Mouse (Mus musculus) midbrain, embryonic 16.5 days (tissue): ENCODE results near the gene Olfr805. TPM values are rescaled to one million over a fixed set of nuclear protein-coding genes. Genes with fewer than 3 reads are reported as not detected.

Experiments
- ATAC-seq: fragments of 200-750 bp; cut with Nextera tagmentation; 2 replicates; pipeline ENCODE4 v1.8.0; 2017; ENCODE audit warnings: moderate TSS enrichment
- H3K27ac ChIP-seq: fragments of 300-500 bp; sonication (generic); 2 replicates; pipeline ENCODE4 v1.5.1; 2014; ENCODE audit warnings: mild to moderate bottlenecking, low read length, mixed read lengths
- H3K27me3 ChIP-seq: fragments of 300-500 bp; sonication (generic); 2 replicates; pipeline ENCODE4 v1.6.1; 2014; ENCODE audit warnings: low read depth, low read length, mixed read lengths; ENCODE audit not compliant: control insufficient read depth, insufficient read depth
- H3K36me3 ChIP-seq: fragments of 300-500 bp; sonication (generic); 2 replicates; pipeline ENCODE4 v1.6.1; 2014; ENCODE audit warnings: mild to moderate bottlenecking, low read length, moderate library complexity, mixed read lengths; ENCODE audit not compliant: control insufficient read depth, insufficient read depth
- H3K4me1 ChIP-seq: fragments of 300-500 bp; sonication (generic); 2 replicates; pipeline ENCODE4 v1.6.1; 2014; ENCODE audit warnings: mild to moderate bottlenecking, low read length, mixed read lengths; ENCODE audit not compliant: control insufficient read depth, insufficient read depth
- H3K4me2 ChIP-seq: fragments of 300-500 bp; sonication (generic); 2 replicates; pipeline ENCODE4 v1.6.1; 2014; ENCODE audit warnings: mild to moderate bottlenecking, low read length, mixed read lengths
- H3K4me3 ChIP-seq: fragments of 300-500 bp; sonication (generic); 2 replicates; pipeline ENCODE4 v1.5.1; 2014; ENCODE audit warnings: low read depth, mild to moderate bottlenecking, low read length, moderate library complexity, mixed read lengths
- H3K9ac ChIP-seq: fragments of 300-500 bp; sonication (generic); 2 replicates; pipeline ENCODE4 v1.6.1; 2014; ENCODE audit warnings: low read depth, low read length, mixed read lengths
- H3K9me3 ChIP-seq: fragments of 300-500 bp; sonication (generic); replicated peaks from 2 replicates; pipeline ENCODE4 v1.6.1; 2014; ENCODE audit warnings: mild to moderate bottlenecking, low read length, mixed read lengths; ENCODE audit not compliant: control insufficient read depth, poor library complexity, severe bottlenecking
- WGBS: fragments of 180-500 bp; shearing (Covaris S2); extraction: QIAGEN DNeasy Blood & Tissue Kit; methylation state at CpG from one replicate; pipeline ENCODE4 v1.1.7; 2014; 5-methylcytosine and 5-hydroxymethylcytosine counted together
- microRNA-seq: library from miRNA; unstranded; fragments of <30 nt; microRNA quantifications from one replicate; pipeline ENCODE4, GENCODE M21; 2017
- polyA plus RNA-seq: library from polyadenylated mRNA; unstranded; fragments of >200 nt; fragmentation: Nextera tagmentation; extraction: Ambion mirVana; gene quantifications from 2 replicates; pipeline ENCODE4 v1.2.1, GENCODE M21; 2015

Gene Olfr805
- polyA plus RNA-seq, 1 experiment from 2014 or later, result not detected

DNA sequence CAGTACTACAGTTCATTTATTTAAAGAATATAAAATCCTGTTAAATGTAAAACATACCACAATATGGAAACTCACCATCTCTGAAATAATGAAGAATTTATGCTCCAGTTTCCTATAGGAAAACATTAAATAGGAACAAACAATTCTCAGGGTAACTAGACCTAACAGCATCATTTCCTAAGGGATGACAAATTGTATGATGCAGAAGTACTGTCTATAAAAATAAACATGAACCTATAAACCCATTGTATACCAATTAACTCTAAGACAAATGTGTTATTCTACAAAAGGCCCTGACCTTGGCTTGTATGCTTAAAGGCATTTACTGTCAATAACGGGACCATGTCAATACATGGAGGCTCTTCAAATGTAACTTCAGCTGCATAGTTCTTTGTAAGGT is 55.4 kb downstream of the Olfr805 start, which contains the start of gene Olfr801:
Gene Olfr801 (minus strand): TSS at position 101 of the 400 bp plus-strand sequence.
- Histone ChIP-seq H3K4me3 (no peak within 1 kb of the TSS), H3K9me3 (no peaks in the 10 kb centered on the region), H3K27me3 (no peaks in the 10 kb centered on the region), H3K27ac (no peak within 1 kb of the TSS), H3K4me1 (no peaks in the 10 kb centered on the region), H3K4me2 (no peak within 1 kb of the TSS), H3K9ac (no peak within 1 kb of the TSS), H3K36me3 (no peaks in the 10 kb centered on the region)
- ATAC-seq, result no peak
- 89% methylated on average over 1 of the region's 1 CpGs for WGBS

Small RNAs within 50 kb of the gene (microRNA-seq; reads per million reads assigned to microRNA genes)
- gene Gm24485, result not detected

Other genes starting within 250 kb of the Olfr805 start
- not detected in 2 replicates for gene Olfr789, start 244.6 kb downstream of the Olfr805 start, polyA plus RNA-seq
- gene Olfr790, start 230.9 kb downstream of the Olfr805 start, polyA plus RNA-seq, result not detected in 2 replicates
- gene Olfr791, start 207.6 kb downstream of the Olfr805 start, polyA plus RNA-seq, result not detected in 2 replicates
- gene Olfr792, start 190.2 kb downstream of the Olfr805 start, polyA plus RNA-seq, result not detected in 2 replicates
- not detected in 2 replicates for gene Olfr794, start 161.7 kb downstream of the Olfr805 start, polyA plus RNA-seq
- gene Olfr796, start 116.8 kb downstream of the Olfr805 start, polyA plus RNA-seq, result not detected in 2 replicates
- not detected in 2 replicates for gene Olfr798, start 101.4 kb downstream of the Olfr805 start, polyA plus RNA-seq
- not detected in 2 replicates for gene Olfr799, start 91.9 kb downstream of the Olfr805 start, polyA plus RNA-seq
- gene Olfr800, start 71.7 kb downstream of the Olfr805 start, polyA plus RNA-seq, result not detected in 2 replicates
- gene Olfr801, start 55.5 kb downstream of the Olfr805 start, polyA plus RNA-seq, result not detected in 2 replicates
- 0.05 TPM in 1 of 2 replicates, not detected in the other for gene Olfr802, start 41.2 kb downstream of the Olfr805 start, polyA plus RNA-seq
- not detected in 2 replicates for gene Olfr803, start 35.1 kb downstream of the Olfr805 start, polyA plus RNA-seq
- not detected in 2 replicates for gene Olfr804, start 26.2 kb downstream of the Olfr805 start, polyA plus RNA-seq
- gene Olfr806, start 12.5 kb upstream of the Olfr805 start, polyA plus RNA-seq, result not detected in 2 replicates
- gene Olfr807, start 28.4 kb upstream of the Olfr805 start, polyA plus RNA-seq, result not detected in 2 replicates
- not detected in 2 replicates for gene Olfr808, start 36.1 kb upstream of the Olfr805 start, polyA plus RNA-seq
- gene Olfr809, start 45.3 kb upstream of the Olfr805 start, polyA plus RNA-seq, result not detected in 2 replicates
- gene Olfr810, start 65.5 kb upstream of the Olfr805 start, polyA plus RNA-seq, result not detected in 2 replicates
- not detected in 2 replicates for gene Olfr811, start 75.0 kb upstream of the Olfr805 start, polyA plus RNA-seq
- gene Olfr812, start 116.7 kb upstream of the Olfr805 start, polyA plus RNA-seq, result not detected in 2 replicates
- gene Olfr813, start 126.0 kb upstream of the Olfr805 start, polyA plus RNA-seq, result not detected in 2 replicates
- gene Olfr814, start 150.5 kb upstream of the Olfr805 start, polyA plus RNA-seq, result not detected in 2 replicates
- not detected in 2 replicates for gene Olfr815, start 176.5 kb upstream of the Olfr805 start, polyA plus RNA-seq
- not detected in 2 replicates for gene Olfr816, start 186.2 kb upstream of the Olfr805 start, polyA plus RNA-seq
- gene Olfr818, start 219.7 kb upstream of the Olfr805 start, polyA plus RNA-seq, result not detected in 2 replicates
- gene Olfr819, start 237.9 kb upstream of the Olfr805 start, polyA plus RNA-seq, result not detected in 2 replicates
- not detected in 2 replicates for gene Olfr247, start 246.8 kb upstream of the Olfr805 start, polyA plus RNA-seq